In genomic region chr6:37096840-37097305, GRCm38 (mm10) we compare ENCODE assay signal across 8 mouse cellular contexts.
DNase-seq lines count a peak whose midpoint lies in the region; ATAC-seq and TF ChIP-seq lines count a peak whose summit lies in the region.

No protein-coding gene starts in this region.

- peak; percentile 1 to 8 for DNase-seq in heart, adult 18-20 months
- no peak for DNase-seq in heart, adult 11 months
- peak; percentile 83 for DNase-seq in embryonic facial prominence, embryonic 14.5 days (ENCODE audit: low spot score)
- no peak for DNase-seq in thymus, adult 2 months
- no peak for DNase-seq in lung, postnatal 4 days
- DNase-seq in spleen, postnatal 14 days (ENCODE audit: low spot score in 2 of 2), result no peak

- 31% methylated on average over 12 of the region's 12 CpGs for WGBS in embryonic facial prominence, embryonic 14.5 days
- WGBS in hindbrain, embryonic 16.5 days, result 41% methylated on average over 12 of the region's 12 CpGs
- WGBS in midbrain, embryonic 15.5 days, result 45% methylated on average over 12 of the region's 12 CpGs
- WGBS in thymus, adult 2 months, result 77% methylated on average over 12 of the region's 12 CpGs

- no peak for TF ChIP-seq POLR2A in thymus, adult 2 months (IDR thresholded peaks at IDR 0.05; ENCODE audit: control insufficient read depth, extremely low read depth, insufficient read depth, low read length, poor library complexity)

- H3K27me3 ChIP-seq in embryonic facial prominence, embryonic 14.5 days (replicated peaks; ENCODE audit: control insufficient read depth, insufficient read depth, low read length), result no peaks in the 10 kb centered on the region
- H3K27me3 ChIP-seq in hindbrain, embryonic 16.5 days (replicated peaks; ENCODE audit: control insufficient read depth, insufficient read depth, low read length), result no peaks in the 10 kb centered on the region
- H3K27me3 ChIP-seq in midbrain, embryonic 15.5 days (replicated peaks), result no peaks in the 10 kb centered on the region
- H3K27me3 ChIP-seq in thymus, adult 2 months (ENCODE audit: control insufficient read depth, insufficient read depth, low read length), result no peaks in the 10 kb centered on the region

- TF ChIP-seq CTCF in thymus, adult 2 months (IDR thresholded peaks at IDR 0.05; ENCODE audit: borderline replicate concordance, control insufficient read depth, extremely low read depth, insufficient read depth, low read length, poor library complexity), result no peak

- ATAC-seq in embryonic facial prominence, embryonic 14.5 days (ENCODE audit: low read depth), result peak; percentile 73
- peak; percentile 43 for ATAC-seq in hindbrain, embryonic 16.5 days
- ATAC-seq in midbrain, embryonic 15.5 days (replicated peaks), result peak; percentile 63; the same call in 1 of the 2 replicates

- peak overlapping the region; percentile 22; the same call in 1 of the 2 replicates for H3K27ac ChIP-seq in embryonic facial prominence, embryonic 14.5 days (replicated peaks; ENCODE audit: low read depth, low read length)
- peak overlapping the region; percentile 41; the same call in 1 of the 2 replicates for H3K27ac ChIP-seq in hindbrain, embryonic 16.5 days (ENCODE audit: low read depth, low read length)
- H3K27ac ChIP-seq in midbrain, embryonic 15.5 days, result no peak overlapping the region
- no peak overlapping the region for H3K27ac ChIP-seq in thymus, adult 2 months (ENCODE audit: control insufficient read depth, insufficient read depth, low read length)

- H3K4me3 ChIP-seq in embryonic facial prominence, embryonic 14.5 days (ENCODE audit: low read depth, low read length), result no peak overlapping the region; the same call in 1 of the 2 replicates
- H3K4me3 ChIP-seq in hindbrain, embryonic 16.5 days (ENCODE audit: low read length), result no peak overlapping the region
- no peak overlapping the region for H3K4me3 ChIP-seq in midbrain, embryonic 15.5 days
- H3K4me3 ChIP-seq in thymus, adult 2 months (ENCODE audit: control insufficient read depth, insufficient read depth, low read length), result no peak overlapping the region

- peak overlapping the region; percentile 36 for H3K4me2 ChIP-seq in embryonic facial prominence, embryonic 14.5 days (ENCODE audit: low read depth, low read length)
- H3K4me2 ChIP-seq in hindbrain, embryonic 16.5 days (ENCODE audit: low read length), result peak overlapping the region; percentile 38
- peak overlapping the region; percentile 3; the same call in 1 of the 2 replicates for H3K4me2 ChIP-seq in midbrain, embryonic 15.5 days

- H3K9me3 ChIP-seq in embryonic facial prominence, embryonic 14.5 days (ENCODE audit: control insufficient read depth, low read length), result no peaks in the 10 kb centered on the region
- no peaks in the 10 kb centered on the region for H3K9me3 ChIP-seq in hindbrain, embryonic 16.5 days (ENCODE audit: control insufficient read depth, low read length)
- no peaks in the 10 kb centered on the region for H3K9me3 ChIP-seq in midbrain, embryonic 15.5 days

- no peaks in the 10 kb centered on the region for H3K36me3 ChIP-seq in embryonic facial prominence, embryonic 14.5 days (ENCODE audit: control insufficient read depth, insufficient read depth, low read length)
- no peaks in the 10 kb centered on the region for H3K36me3 ChIP-seq in hindbrain, embryonic 16.5 days (ENCODE audit: control insufficient read depth, insufficient read depth, low read length)
- H3K36me3 ChIP-seq in midbrain, embryonic 15.5 days (replicated peaks), result no peaks in the 10 kb centered on the region
- H3K36me3 ChIP-seq in thymus, adult 2 months (ENCODE audit: control insufficient read depth, insufficient read depth, low read length), result no peaks in the 10 kb centered on the region

- H3K9ac ChIP-seq in embryonic facial prominence, embryonic 14.5 days (ENCODE audit: low read depth, low read length), result no peak overlapping the region
- peak overlapping the region; percentile 24; the same call in 1 of the 2 replicates for H3K9ac ChIP-seq in hindbrain, embryonic 16.5 days (ENCODE audit: low read depth, low read length)
- H3K9ac ChIP-seq in midbrain, embryonic 15.5 days, result no peak overlapping the region

- H3K4me1 ChIP-seq in embryonic facial prominence, embryonic 14.5 days (ENCODE audit: control insufficient read depth, insufficient read depth, low read length), result 0 out of 2 replicates have a peak, but pooled peaks cover 4% of the 10 kb centered on the region
- H3K4me1 ChIP-seq in hindbrain, embryonic 16.5 days (ENCODE audit: control insufficient read depth, insufficient read depth, low read depth, low read length), result peaks cover 3% of the 10 kb centered on the region; the same call in 1 of the 2 replicates
- H3K4me1 ChIP-seq in midbrain, embryonic 15.5 days, result 0 out of 2 replicates have a peak, but pooled peaks cover 3% of the 10 kb centered on the region
- no peaks in the 10 kb centered on the region for H3K4me1 ChIP-seq in thymus, adult 2 months (replicated peaks; ENCODE audit: control insufficient read depth, insufficient read depth, low read length)

Comparison
In these comparisons a context has a peak if more than half of its experiments do, and no peak if none do; other contexts are left out.
1. DNase-seq: peak in heart, adult 18-20 months (2 of 2) and embryonic facial prominence, embryonic 14.5 days (single experiment); none in heart, adult 11 months (single experiment), thymus, adult 2 months (single experiment), lung, postnatal 4 days (0 of 2) and spleen, postnatal 14 days (0 of 2).
2. H3K27ac ChIP-seq: peak in embryonic facial prominence, embryonic 14.5 days (single experiment) and hindbrain, embryonic 16.5 days (single experiment); none in midbrain, embryonic 15.5 days (single experiment) and thymus, adult 2 months (single experiment).
3. Peak in every context shown above with its lines, with median percentiles within 50 percentile points of each other: ATAC-seq and H3K4me2 ChIP-seq.